Mouse (Mus musculus): ENCODE results near the gene Acot1. TPM values are rescaled to one million over a fixed set of nuclear protein-coding genes. Genes with fewer than 3 reads are reported as not detected.
A peak's percentile ranks its signal among the peaks of the same experiment; 100 is the strongest.
"Not testable (repeated sequence)": the region's sequence is repeated elsewhere in the genome, so short reads cannot be mapped to it uniquely, and the experiment has no call there.

Acot1 gene
- 93.6 and 93.9 TPM in 2 replicates for polyA plus RNA-seq (2014; fragmentation: Nextera tagmentation; extraction: Ambion mirVana)

DNA sequence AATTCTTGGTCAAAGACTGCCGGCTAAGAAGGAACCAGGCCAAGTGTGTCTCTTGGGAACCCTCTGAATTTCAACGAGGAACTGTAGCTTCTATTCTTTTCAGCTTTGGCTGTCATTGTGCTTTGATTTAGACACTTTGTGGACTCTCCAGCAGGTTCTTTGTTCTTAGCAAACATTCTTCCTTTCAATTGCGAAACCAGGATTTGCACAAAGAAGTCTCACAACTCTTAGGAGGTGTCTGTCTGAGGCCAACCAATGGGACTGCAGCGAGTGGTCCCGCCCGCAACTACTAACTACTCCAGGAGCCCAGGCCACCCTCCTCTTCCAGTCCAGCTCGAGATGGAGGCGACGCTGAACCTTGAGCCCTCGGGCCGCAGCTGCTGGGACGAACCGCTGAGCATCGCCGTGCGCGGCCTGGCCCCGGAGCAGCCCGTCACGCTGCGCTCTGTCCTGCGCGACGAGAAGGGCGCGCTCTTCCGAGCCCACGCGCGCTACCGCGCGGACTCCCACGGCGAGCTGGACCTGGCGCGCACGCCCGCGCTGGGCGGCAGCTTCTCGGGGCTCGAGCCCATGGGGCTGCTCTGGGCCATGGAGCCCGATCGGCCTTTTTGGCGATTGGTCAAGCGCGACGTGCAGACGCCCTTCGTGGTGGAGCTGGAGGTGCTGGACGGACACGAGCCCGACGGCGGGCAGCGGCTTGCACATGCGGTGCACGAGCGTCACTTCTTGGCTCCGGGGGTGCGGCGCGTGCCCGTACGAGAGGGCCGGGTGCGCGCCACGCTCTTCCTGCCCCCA is at the start of gene Acot1:
TSS of gene Acot1 (plus strand) at position 320 of the 795 bp plus-strand sequence.
- 3% methylated on average over 48 of the region's 70 CpGs for WGBS

DNA sequence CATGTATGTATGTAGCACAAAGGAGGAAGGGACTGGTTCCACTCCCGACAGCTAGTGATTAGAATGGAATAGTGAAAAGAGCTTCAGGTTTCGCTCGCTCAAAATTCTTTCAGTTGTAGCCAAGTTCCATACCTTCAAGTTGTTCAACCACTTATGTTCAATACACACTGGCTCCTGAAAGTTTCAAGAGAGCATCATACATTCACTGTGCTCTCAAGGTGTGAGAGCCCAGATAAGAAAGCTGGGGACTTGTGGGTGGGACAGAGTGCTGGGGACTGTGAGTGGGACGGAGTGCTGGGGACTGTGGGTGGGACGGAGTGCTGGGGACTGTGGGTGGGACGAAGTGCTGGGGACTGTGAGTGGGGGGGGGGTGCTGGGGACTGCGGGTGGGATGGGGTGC is 44.1 kb upstream of the Acot1 start:
- Histone ChIP-seq H3K9me3 (ENCODE audit: control insufficient read depth, low read length) (no peaks in the 10 kb centered on the region), H3K9ac (replicated peaks; ENCODE audit: low read depth, low read length) (no peak overlapping the region), H3K4me3 (ENCODE audit: low read depth, low read length) (no peak overlapping the region), H3K36me3 (ENCODE audit: control insufficient read depth, insufficient read depth, low read length) (no peaks in the 10 kb centered on the region), H3K27ac (ENCODE audit: low read depth, low read length) (no peak overlapping the region), H3K4me1 (ENCODE audit: control insufficient read depth, insufficient read depth, low read length) (no peaks in the 10 kb centered on the region), H3K4me2 (ENCODE audit: low read depth, low read length) (no peak overlapping the region), H3K27me3 (ENCODE audit: control insufficient read depth, insufficient read depth, low read length) (no peaks in the 10 kb centered on the region)
- 87% methylated on average over 6 of the region's 7 CpGs for WGBS
- ATAC-seq (ENCODE audit: low read depth): no peak

More for the DNA sequence above, at the start of gene Acot1:
- Histone ChIP-seq H3K27ac (ENCODE audit: low read depth, low read length) (peak within 1 kb of the TSS; percentile 45), H3K4me3 (ENCODE audit: low read depth, low read length) (peak within 1 kb of the TSS; percentile 41), H3K4me2 (ENCODE audit: low read depth, low read length) (peak within 1 kb of the TSS; percentile 47), H3K9ac (replicated peaks; ENCODE audit: low read depth, low read length) (peak within 1 kb of the TSS; percentile 41)
- H3K4me1 ChIP-seq (ENCODE audit: control insufficient read depth, insufficient read depth, low read length); H3K36me3 ChIP-seq (ENCODE audit: control insufficient read depth, insufficient read depth, low read length); H3K9me3 ChIP-seq (ENCODE audit: control insufficient read depth, low read length); H3K27me3 ChIP-seq (ENCODE audit: control insufficient read depth, insufficient read depth, low read length): not testable (repeated sequence)
- peak; percentile 94 for ATAC-seq (ENCODE audit: low read depth)

DNA sequence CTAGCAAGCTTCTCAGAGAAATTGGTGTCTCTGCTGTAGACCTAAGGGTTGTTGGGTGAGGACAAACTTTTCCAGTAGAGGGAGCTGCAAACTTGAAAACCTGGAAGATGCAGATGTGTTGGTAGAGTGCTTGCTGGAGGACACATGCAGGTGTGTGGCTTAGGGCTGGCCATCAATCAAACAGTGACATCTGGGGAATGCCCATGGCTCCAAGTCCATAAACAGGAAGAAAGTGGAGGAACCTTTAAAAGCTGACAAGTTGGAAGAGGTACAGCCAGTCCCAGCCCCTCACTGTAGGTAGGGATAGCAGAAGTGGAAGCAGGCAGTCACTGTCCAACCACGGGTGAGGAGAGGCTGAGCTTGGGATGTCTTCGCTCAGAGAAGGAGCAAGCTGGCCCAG is 37.2 kb upstream of the Acot1 start:
- no peak overlapping the region for H3K27ac ChIP-seq (ENCODE audit: low read depth, low read length)
- no peak overlapping the region for H3K4me3 ChIP-seq (ENCODE audit: low read depth, low read length)
- H3K4me2 ChIP-seq (ENCODE audit: low read depth, low read length): no peak overlapping the region
- 73% methylated on average over 2 of the region's 2 CpGs for WGBS
- no peaks in the 10 kb centered on the region for H3K27me3 ChIP-seq (ENCODE audit: control insufficient read depth, insufficient read depth, low read length)
- H3K9ac ChIP-seq (replicated peaks; ENCODE audit: low read depth, low read length): no peak overlapping the region
- H3K9me3 ChIP-seq (ENCODE audit: control insufficient read depth, low read length): no peaks in the 10 kb centered on the region
- no peaks in the 10 kb centered on the region for H3K36me3 ChIP-seq (ENCODE audit: control insufficient read depth, insufficient read depth, low read length)
- H3K4me1 ChIP-seq (ENCODE audit: control insufficient read depth, insufficient read depth, low read length): no peaks in the 10 kb centered on the region
- no peak; the same call in 1 of the 2 replicates for ATAC-seq (ENCODE audit: low read depth)

DNA sequence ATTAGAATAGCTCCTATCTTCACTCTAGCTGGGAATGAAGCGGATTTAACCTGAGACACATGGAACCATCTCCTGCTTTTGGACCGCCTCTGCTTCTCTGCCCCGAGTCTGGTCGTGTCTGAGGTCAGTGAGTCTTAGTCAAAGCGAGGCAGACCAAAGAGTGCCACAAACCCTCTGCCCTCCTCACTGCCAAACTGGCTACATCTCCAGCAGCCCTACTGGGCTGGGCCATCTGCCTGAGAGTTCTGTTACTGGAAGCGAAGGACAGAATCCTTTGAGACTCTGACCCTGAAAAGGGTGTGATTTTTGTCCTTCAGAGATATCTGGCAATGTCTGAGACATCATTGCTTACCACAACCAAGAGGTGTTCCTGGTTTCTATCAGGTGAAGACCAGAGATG is 30.4 kb upstream of the Acot1 start:
- H3K9ac ChIP-seq (replicated peaks; ENCODE audit: low read depth, low read length): no peak overlapping the region
- H3K4me3 ChIP-seq (ENCODE audit: low read depth, low read length): no peak overlapping the region
- ATAC-seq (ENCODE audit: low read depth): no peak
- WGBS: 88% methylated on average over 6 of the region's 6 CpGs
- no peak overlapping the region for H3K4me2 ChIP-seq (ENCODE audit: low read depth, low read length)
- H3K9me3 ChIP-seq (ENCODE audit: control insufficient read depth, low read length): no peaks in the 10 kb centered on the region
- H3K4me1 ChIP-seq (ENCODE audit: control insufficient read depth, insufficient read depth, low read length): no peaks in the 10 kb centered on the region
- no peaks in the 10 kb centered on the region for H3K36me3 ChIP-seq (ENCODE audit: control insufficient read depth, insufficient read depth, low read length)
- no peak overlapping the region for H3K27ac ChIP-seq (ENCODE audit: low read depth, low read length)
- no peaks in the 10 kb centered on the region for H3K27me3 ChIP-seq (ENCODE audit: control insufficient read depth, insufficient read depth, low read length)

DNA sequence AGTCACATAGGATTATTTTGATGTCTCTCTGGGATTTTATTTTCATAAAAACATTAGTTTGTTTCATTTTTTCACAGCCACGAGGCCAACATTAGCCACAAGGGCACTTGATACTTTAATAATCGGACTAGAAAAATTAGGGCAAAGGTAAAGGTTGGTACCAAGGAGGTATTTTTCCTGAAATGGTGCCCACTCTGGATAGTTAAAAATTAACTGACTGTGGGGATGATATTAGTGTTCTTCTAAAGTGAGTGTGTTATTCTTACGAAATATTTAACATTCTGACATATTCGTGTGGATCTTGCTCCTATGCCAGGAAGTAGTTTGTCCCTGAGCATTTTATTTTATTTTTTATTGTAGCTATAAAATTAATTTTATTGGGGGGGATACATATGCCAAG is 27.7 kb upstream of the Acot1 start:
- H3K9ac ChIP-seq (replicated peaks; ENCODE audit: low read depth, low read length): no peak overlapping the region
- H3K9me3 ChIP-seq (ENCODE audit: control insufficient read depth, low read length): no peaks in the 10 kb centered on the region
- H3K4me2 ChIP-seq (ENCODE audit: low read depth, low read length): no peak overlapping the region
- 89% methylated on average over 4 of the region's 4 CpGs for WGBS
- no peak for ATAC-seq (ENCODE audit: low read depth)
- H3K27me3 ChIP-seq (ENCODE audit: control insufficient read depth, insufficient read depth, low read length): no peaks in the 10 kb centered on the region
- no peaks in the 10 kb centered on the region for H3K4me1 ChIP-seq (ENCODE audit: control insufficient read depth, insufficient read depth, low read length)
- H3K36me3 ChIP-seq (ENCODE audit: control insufficient read depth, insufficient read depth, low read length): no peaks in the 10 kb centered on the region
- H3K4me3 ChIP-seq (ENCODE audit: low read depth, low read length): no peak overlapping the region
- H3K27ac ChIP-seq (ENCODE audit: low read depth, low read length): no peak overlapping the region

DNA sequence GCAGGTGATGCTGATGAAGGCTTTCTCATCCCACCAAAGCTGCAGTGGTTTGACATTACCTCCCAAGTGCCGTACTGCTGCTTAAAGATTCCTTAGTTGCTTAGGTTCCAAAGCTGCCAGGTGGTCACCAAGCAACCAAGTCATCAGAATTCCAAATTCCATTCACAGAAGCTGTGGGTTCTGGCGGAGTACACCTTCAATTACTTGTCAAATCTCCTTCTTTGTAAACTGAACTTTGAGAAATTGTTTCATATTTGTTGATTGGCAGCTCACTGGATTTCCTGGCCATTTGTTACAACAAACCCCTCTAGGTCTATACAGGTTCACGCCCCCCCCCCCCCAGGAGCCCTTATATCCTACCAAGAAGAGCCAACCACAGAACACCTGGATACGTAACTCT is 24.5 kb upstream of the Acot1 start, which contains the start of gene Heatr4:
TSS of gene Heatr4 (minus strand) at position 101 of the 400 bp plus-strand sequence.
- Histone ChIP-seq H3K4me3 (ENCODE audit: low read depth, low read length) (no peak within 1 kb of the TSS), H3K4me2 (ENCODE audit: low read depth, low read length) (no peak within 1 kb of the TSS), H3K9ac (replicated peaks; ENCODE audit: low read depth, low read length) (no peak within 1 kb of the TSS), H3K27me3 (ENCODE audit: control insufficient read depth, insufficient read depth, low read length) (no peaks in the 10 kb centered on the region), H3K36me3 (ENCODE audit: control insufficient read depth, insufficient read depth, low read length) (no peaks in the 10 kb centered on the region), H3K9me3 (ENCODE audit: control insufficient read depth, low read length) (no peaks in the 10 kb centered on the region), H3K27ac (ENCODE audit: low read depth, low read length) (no peak within 1 kb of the TSS), H3K4me1 (ENCODE audit: control insufficient read depth, insufficient read depth, low read length) (no peaks in the 10 kb centered on the region)
- 73% methylated on average over 4 of the region's 4 CpGs for WGBS
- ATAC-seq (ENCODE audit: low read depth): no peak

DNA sequence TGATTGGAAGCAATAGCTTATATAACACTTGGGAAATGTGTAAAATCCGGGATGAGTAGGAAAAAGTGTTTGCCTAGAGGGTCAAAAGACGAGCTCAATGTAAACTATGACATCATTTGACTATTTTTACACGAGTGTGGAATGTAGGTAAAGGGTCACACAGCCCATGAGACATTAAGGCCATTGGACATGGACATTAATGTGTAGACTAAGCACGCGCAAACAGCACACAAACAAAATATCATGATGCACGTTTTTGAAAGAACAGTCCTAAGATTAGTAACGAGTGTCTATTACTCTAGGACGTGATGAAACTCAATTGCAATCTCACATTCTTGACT is 22.1 kb upstream of the Acot1 start:
- Histone ChIP-seq H3K27ac (ENCODE audit: low read depth, low read length) (peak overlapping the region; percentile 86), H3K4me3 (ENCODE audit: low read depth, low read length) (peak overlapping the region; percentile 58), H3K4me2 (ENCODE audit: low read depth, low read length) (peak overlapping the region; percentile 58), H3K36me3 (ENCODE audit: control insufficient read depth, insufficient read depth, low read length) (no peaks in the 10 kb centered on the region), H3K9ac (replicated peaks; ENCODE audit: low read depth, low read length) (peak overlapping the region; percentile 71; the same call in 1 of the 2 replicates), H3K27me3 (ENCODE audit: control insufficient read depth, insufficient read depth, low read length) (no peaks in the 10 kb centered on the region), H3K9me3 (ENCODE audit: control insufficient read depth, low read length) (no peaks in the 10 kb centered on the region), H3K4me1 (ENCODE audit: control insufficient read depth, insufficient read depth, low read length) (no peaks in the 10 kb centered on the region)
- ATAC-seq (ENCODE audit: low read depth): no peak
- 37% methylated on average over 8 of the region's 8 CpGs for WGBS

DNA sequence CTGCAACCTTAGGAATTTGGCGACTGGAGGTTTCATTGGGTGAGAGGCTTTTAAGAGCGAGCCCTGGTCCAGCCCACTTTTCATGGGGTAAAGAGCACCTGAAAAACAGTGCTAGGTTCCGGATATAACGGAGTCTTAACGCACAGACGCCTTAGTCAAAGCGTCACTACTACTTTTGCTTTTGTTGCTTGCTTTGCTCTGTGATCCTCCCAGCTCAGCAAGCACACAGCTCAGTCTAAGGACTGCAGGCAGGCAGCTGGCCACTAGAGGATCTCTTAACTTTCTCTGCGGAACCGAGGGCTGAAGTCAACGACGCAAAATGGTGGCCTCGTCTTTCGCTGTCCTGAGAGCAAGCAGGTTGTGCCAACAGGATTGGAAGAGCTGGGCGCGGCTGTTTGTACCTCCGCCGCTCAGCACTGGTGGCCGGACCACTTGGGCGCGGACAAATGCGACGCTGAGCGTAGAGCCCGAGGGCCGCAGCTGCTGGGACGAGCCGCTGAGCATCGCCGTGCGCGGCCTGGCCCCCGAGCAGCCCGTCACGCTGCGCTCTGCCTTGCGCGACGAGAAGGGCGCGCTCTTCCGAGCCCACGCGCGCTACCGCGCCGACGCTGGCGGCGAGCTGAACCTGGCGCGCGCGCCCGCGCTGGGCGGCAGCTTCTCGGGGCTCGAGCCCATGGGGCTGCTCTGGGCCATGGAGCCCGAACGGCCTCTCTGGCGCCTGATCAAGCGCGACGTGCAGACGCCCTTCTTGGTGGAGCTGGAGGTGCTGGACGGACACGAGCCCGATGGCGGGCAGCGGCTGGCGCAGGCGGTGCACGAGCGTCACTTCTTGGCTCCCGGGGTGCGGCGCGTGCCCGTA is 21.5 kb upstream of the Acot1 start, which contains the start of gene Acot2:
TSS of gene Acot2 (plus strand) at position 279 of the 859 bp plus-strand sequence.
- Histone ChIP-seq H3K9me3 (ENCODE audit: control insufficient read depth, low read length) (no peaks in the 10 kb centered on the region), H3K4me1 (ENCODE audit: control insufficient read depth, insufficient read depth, low read length) (no peaks in the 10 kb centered on the region), H3K4me3 (ENCODE audit: low read depth, low read length) (peak within 1 kb of the TSS; percentile 58), H3K4me2 (ENCODE audit: low read depth, low read length) (peak within 1 kb of the TSS; percentile 58), H3K9ac (replicated peaks; ENCODE audit: low read depth, low read length) (peak within 1 kb of the TSS; percentile 71), H3K36me3 (ENCODE audit: control insufficient read depth, insufficient read depth, low read length) (no peaks in the 10 kb centered on the region), H3K27ac (ENCODE audit: low read depth, low read length) (peak within 1 kb of the TSS; percentile 86), H3K27me3 (ENCODE audit: control insufficient read depth, insufficient read depth, low read length) (no peaks in the 10 kb centered on the region)
- under 1% methylated on average over 65 of the region's 80 CpGs for WGBS
- peak; percentile 93 for ATAC-seq (ENCODE audit: low read depth)

DNA sequence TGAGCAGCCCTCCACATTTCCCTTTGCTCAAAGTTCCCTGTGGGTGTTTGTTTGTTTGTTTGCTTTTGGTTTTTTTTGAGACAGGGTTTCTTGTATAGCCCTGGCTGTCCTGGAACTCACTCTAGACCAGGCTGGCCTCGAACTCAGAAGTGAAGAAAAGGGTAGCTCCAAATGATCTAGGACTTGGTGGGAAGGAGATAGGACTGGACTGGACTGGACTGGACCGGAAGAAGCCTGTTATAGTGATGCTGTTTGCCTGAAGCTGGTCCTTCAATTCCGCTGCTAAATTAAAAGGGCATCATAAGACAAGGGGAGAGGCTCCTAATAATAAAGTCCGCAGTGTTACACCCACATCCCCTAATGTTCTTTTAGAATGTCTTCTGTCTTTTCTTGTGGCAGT is 20.8 kb upstream of the Acot1 start:
- 75% methylated on average over 4 of the region's 4 CpGs for WGBS
- H3K27ac ChIP-seq (ENCODE audit: low read depth, low read length): no peak overlapping the region
- no peak for ATAC-seq (ENCODE audit: low read depth)
- H3K4me1 ChIP-seq (ENCODE audit: control insufficient read depth, insufficient read depth, low read length): no peaks in the 10 kb centered on the region
- H3K9ac ChIP-seq (replicated peaks; ENCODE audit: low read depth, low read length): peak overlapping the region; percentile 71
- peak overlapping the region; percentile 58 for H3K4me2 ChIP-seq (ENCODE audit: low read depth, low read length)
- peak overlapping the region; percentile 58 for H3K4me3 ChIP-seq (ENCODE audit: low read depth, low read length)
- H3K9me3 ChIP-seq (ENCODE audit: control insufficient read depth, low read length): no peaks in the 10 kb centered on the region
- no peaks in the 10 kb centered on the region for H3K36me3 ChIP-seq (ENCODE audit: control insufficient read depth, insufficient read depth, low read length)
- no peaks in the 10 kb centered on the region for H3K27me3 ChIP-seq (ENCODE audit: control insufficient read depth, insufficient read depth, low read length)

Data from neural tube, embryonic 14.5 days (tissue).